Mouse (Mus musculus) lung, postnatal 0 days (tissue): ENCODE measurements around the gene Hap1. TPM values are rescaled to one million over a fixed set of nuclear protein-coding genes. Genes with fewer than 3 reads are reported as not detected.

Experiments used
- ATAC-seq: fragments of 200-750 bp; cut with Nextera tagmentation; 2 replicates; pipeline ENCODE4 v1.8.0; 2017; ENCODE audit warnings: moderate library complexity
- DNase-seq: peaks from one replicate; pipeline ENCODE4 v3.0.0-alpha.2; 2016; ENCODE audit warnings: low spot score
- H3K27ac ChIP-seq: fragments of 300-500 bp; sonication (generic); 2 replicates; pipeline ENCODE4 v1.5.1; 2014; ENCODE audit warnings: antibody characterized with exemption, mild to moderate bottlenecking, low read length, mixed read lengths
- H3K27me3 ChIP-seq: fragments of 300-500 bp; sonication (generic); replicated peaks from 2 replicates; pipeline ENCODE4 v1.6.1; 2014; ENCODE audit warnings: low read length, mixed read lengths; ENCODE audit not compliant: insufficient read depth
- H3K36me3 ChIP-seq: fragments of 300-500 bp; sonication (generic); 2 replicates; pipeline ENCODE4 v1.6.1; 2014; ENCODE audit warnings: low read length, mixed read lengths; ENCODE audit not compliant: insufficient read depth
- H3K4me1 ChIP-seq: fragments of 300-500 bp; sonication (generic); 2 replicates; pipeline ENCODE4 v1.6.1; 2014; ENCODE audit warnings: antibody characterized with exemption, low read depth, low read length, mixed read lengths; ENCODE audit not compliant: insufficient read depth
- H3K4me2 ChIP-seq: fragments of 300-500 bp; sonication (generic); replicated peaks from 2 replicates; pipeline ENCODE4 v1.6.1; 2014; ENCODE audit warnings: low read depth, mild to moderate bottlenecking, low read length, moderate library complexity, mixed read lengths
- H3K4me3 ChIP-seq: fragments of 300-500 bp; sonication (generic); 2 replicates; pipeline ENCODE4 v1.5.1; 2014; ENCODE audit warnings: low read depth, low read length
- H3K9ac ChIP-seq: fragments of 300-500 bp; sonication (generic); replicated peaks from 2 replicates; pipeline ENCODE4 v1.6.1; 2014; ENCODE audit warnings: low read depth, mild to moderate bottlenecking
- H3K9me3 ChIP-seq: fragments of 300-500 bp; sonication (generic); 2 replicates; pipeline ENCODE4 v1.6.1; 2016; ENCODE audit warnings: low read length, mixed read lengths
- CTCF ChIP-seq: IDR thresholded peaks from 2 replicates; pipeline ENCODE4 v1.5.1; 2016; ENCODE audit warnings: antibody characterized with exemption, mild to moderate bottlenecking
- EP300 ChIP-seq: IDR thresholded peaks from 2 replicates; pipeline ENCODE4 v1.6.1; 2016; ENCODE audit warnings: antibody characterized with exemption, mild to moderate bottlenecking, control low read depth
- WGBS: fragments of 180-500 bp; shearing (Covaris S2); extraction: QIAGEN DNeasy Blood & Tissue Kit; methylation state at CpG from one replicate; pipeline ENCODE4 v1.1.7; 2014; 5-methylcytosine and 5-hydroxymethylcytosine counted together
- polyA plus RNA-seq: library from polyadenylated mRNA; unstranded; fragments of >200 nt; fragmentation: Nextera tagmentation; extraction: Ambion mirVana; gene quantifications from 2 replicates; pipeline ENCODE4 v1.2.1, GENCODE M21; 2015

Hap1 gene
- polyA plus RNA-seq, 1 experiment from 2014 or later, result 6.4 TPM

DNA sequence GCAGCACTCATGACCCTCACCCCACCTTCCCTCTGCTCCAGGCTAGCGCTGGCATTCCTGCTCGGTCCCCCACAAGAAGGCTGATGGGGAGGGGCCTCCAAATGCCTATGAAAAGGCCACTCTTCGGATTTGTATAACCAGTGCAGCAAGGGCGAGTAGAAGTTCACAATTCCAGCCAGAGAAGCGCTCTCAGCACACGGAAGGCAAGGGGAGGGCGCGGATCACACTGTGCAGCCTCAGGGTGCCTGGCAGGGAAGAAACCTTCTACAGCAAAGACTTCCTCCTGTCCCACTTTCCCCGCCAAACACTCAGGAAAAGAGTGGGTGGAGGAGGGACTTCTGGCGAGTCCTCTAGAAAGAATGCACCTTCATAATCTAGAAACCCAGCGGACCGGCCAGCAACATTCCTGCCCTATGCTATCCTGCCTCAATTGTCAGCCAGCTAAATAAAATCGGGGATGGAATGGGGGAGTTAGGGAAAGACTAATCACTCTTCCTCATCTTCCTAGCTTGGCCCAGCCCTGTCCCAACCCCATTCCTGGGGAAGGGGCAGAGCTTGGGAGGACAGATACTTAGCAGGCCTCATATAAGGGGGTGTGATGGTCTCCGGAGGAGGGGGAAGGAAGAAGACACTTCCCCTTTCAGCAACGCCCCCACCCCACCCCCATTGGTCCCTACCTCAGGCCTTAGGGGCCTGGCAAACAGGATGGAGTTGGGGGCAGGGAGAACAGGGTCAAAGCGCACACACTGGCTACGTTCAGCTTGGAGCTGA is 40.1 kb upstream of the Hap1 start:
- 19% methylated on average over 17 of the region's 17 CpGs for WGBS
- H3K4me2 ChIP-seq, result peak overlapping the region; percentile 69
- peaks cover 48% of the 10 kb centered on the region for H3K4me1 ChIP-seq
- H3K4me3 ChIP-seq, result peak overlapping the region; percentile 92
- H3K9ac ChIP-seq, result peak overlapping the region; percentile 95
- H3K9me3 ChIP-seq, result no peaks in the 10 kb centered on the region
- H3K36me3 ChIP-seq, result no peaks in the 10 kb centered on the region
- DNase-seq, result peak; percentile 71
- peak overlapping the region; percentile 99 for H3K27ac ChIP-seq
- no peaks in the 10 kb centered on the region for H3K27me3 ChIP-seq
- TF ChIP-seq CTCF (peak; percentile 37), EP300 (peak; percentile 56; the same call in 1 of the 2 replicates)
- no peak for ATAC-seq

DNA sequence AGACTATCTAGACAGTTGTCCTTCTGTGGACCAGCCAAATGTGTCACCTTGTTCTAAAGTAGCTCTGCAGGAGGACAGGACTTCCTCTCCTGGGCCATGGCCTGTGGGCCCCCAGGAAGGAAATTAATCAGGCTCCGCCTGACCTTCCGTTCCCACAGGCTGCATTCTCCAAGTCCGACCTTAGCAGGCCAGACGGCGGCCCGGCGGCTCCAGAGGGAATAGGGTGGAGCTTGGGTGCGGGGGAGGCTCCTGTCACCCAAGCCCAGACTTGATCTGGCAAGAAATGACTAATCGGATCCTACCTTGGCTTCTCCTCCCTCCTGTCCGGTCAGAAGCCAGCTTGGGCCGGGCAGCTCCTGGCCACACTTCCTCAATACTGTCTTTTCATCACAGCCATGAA is 39.3 kb upstream of the Hap1 start:
- ATAC-seq, result peak; percentile 3
- Histone ChIP-seq H3K4me2 (peak overlapping the region; percentile 69), H3K4me1 (peaks cover 56% of the 10 kb centered on the region), H3K27me3 (no peaks in the 10 kb centered on the region), H3K9ac (peak overlapping the region; percentile 95; the same call in 1 of the 2 replicates), H3K4me3 (peak overlapping the region; percentile 92), H3K27ac (peak overlapping the region; percentile 99), H3K36me3 (no peaks in the 10 kb centered on the region), H3K9me3 (no peaks in the 10 kb centered on the region)
- peak; percentile 83 for DNase-seq
- TF ChIP-seq CTCF (no peak), EP300 (peak; percentile 89)
- WGBS, result 14% methylated on average over 11 of the region's 11 CpGs

DNA sequence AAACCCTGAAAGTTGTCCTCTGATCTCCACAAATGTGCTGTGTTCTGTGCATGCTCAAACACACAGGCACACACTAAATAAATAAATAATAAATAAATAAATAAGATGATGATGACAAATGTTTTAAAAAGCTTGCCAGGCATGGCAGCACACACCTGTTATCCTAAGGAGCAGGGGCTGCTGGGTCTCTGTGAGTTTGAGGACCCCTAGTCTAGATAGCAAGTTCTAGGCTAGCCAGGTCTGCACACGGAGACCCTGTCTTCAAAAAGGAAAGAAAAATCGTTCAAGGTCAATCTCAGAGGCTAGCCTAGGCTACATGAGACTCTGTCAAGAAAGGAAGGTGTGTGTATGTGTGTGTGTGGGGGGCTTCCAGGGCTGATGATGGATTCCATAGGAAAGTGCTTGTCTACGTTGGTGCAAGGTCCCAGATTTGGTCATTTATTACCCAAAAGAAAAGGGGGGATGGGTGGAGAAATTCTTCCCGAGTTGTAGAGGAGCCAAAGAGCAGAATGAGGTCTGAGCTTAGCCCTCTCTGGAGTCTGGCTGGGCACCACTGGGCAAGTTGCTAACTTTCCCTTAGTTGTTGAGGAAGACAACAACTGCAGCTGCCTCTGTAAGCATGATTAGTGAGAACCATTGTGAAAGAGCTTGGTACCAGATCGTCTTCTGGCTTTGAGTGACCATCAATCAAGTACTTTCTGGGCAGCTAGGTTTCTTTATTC is 38.6 kb upstream of the Hap1 start:
- Histone ChIP-seq H3K4me1 (peaks cover 59% of the 10 kb centered on the region), H3K27ac (peak overlapping the region; percentile 99), H3K9ac (peak overlapping the region; percentile 95; the same call in 1 of the 2 replicates), H3K4me3 (peak overlapping the region; percentile 92; the same call in 1 of the 2 replicates), H3K36me3 (no peaks in the 10 kb centered on the region), H3K9me3 (no peaks in the 10 kb centered on the region), H3K4me2 (peak overlapping the region; percentile 69), H3K27me3 (no peaks in the 10 kb centered on the region)
- 46% methylated on average over 5 of the region's 5 CpGs for WGBS
- DNase-seq (no peak), ATAC-seq (no peak)
- TF ChIP-seq CTCF (no peak), EP300 (no peak)

DNA sequence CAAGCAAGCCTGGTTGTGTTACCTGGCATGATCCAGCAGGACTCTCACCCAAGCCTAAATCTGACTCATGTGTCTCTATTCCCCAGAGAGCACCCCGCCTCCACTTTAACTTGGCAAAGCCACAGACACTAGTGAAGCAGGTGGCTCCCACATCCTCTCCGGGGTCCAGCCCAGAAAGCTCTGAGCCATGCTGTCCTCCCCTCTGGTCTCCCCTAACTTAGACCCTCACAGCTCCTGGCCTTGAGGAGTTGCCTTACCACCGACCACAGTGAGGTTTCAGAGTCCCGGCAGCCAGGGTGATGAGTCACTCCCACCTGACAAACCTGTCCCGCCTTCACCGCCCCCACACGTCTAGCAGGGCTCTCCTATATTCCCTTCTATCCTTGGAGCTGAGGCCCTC is 37.8 kb upstream of the Hap1 start:
- no peak overlapping the region for H3K4me3 ChIP-seq
- H3K9ac ChIP-seq, result no peak overlapping the region
- TF ChIP-seq CTCF (no peak), EP300 (no peak)
- no peaks in the 10 kb centered on the region for H3K9me3 ChIP-seq
- no peaks in the 10 kb centered on the region for H3K27me3 ChIP-seq
- H3K27ac ChIP-seq, result peak overlapping the region; percentile 62
- H3K4me2 ChIP-seq, result peak overlapping the region; percentile 69; the same call in 1 of the 2 replicates
- peaks cover 66% of the 10 kb centered on the region for H3K4me1 ChIP-seq
- H3K36me3 ChIP-seq, result no peaks in the 10 kb centered on the region
- WGBS, result 46% methylated on average over 7 of the region's 7 CpGs
- DNase-seq (no peak), ATAC-seq (no peak)

DNA sequence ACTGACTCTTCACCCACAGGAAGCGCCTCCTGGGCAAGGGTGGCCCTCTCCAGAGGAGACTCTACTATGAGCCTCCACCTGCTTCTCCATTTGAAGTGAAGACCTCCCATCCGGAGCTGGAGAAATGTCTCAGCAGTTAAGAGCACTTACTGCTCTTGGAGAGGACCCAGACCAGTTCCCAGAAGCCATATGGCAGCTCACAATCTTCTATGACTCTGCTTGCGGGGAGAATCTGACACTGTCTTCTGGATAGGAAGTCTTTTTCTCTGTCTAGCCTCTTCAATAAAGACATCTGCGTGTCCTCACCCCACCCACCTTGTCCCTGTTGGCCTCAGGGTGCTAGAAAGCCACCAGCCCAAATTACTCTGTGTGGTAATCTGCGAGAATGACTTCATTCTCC is 37.0 kb upstream of the Hap1 start:
- 53% methylated on average over 5 of the region's 5 CpGs for WGBS
- Histone ChIP-seq H3K4me2 (peak overlapping the region; percentile 69; the same call in 1 of the 2 replicates), H3K4me3 (no peak overlapping the region), H3K36me3 (no peaks in the 10 kb centered on the region), H3K9ac (no peak overlapping the region), H3K9me3 (no peaks in the 10 kb centered on the region), H3K27me3 (no peaks in the 10 kb centered on the region), H3K27ac (peak overlapping the region; percentile 62), H3K4me1 (peaks cover 71% of the 10 kb centered on the region)
- ATAC-seq (no peak), DNase-seq (peak; percentile 45)
- no peak for TF ChIP-seq CTCF
- TF ChIP-seq EP300, result no peak

DNA sequence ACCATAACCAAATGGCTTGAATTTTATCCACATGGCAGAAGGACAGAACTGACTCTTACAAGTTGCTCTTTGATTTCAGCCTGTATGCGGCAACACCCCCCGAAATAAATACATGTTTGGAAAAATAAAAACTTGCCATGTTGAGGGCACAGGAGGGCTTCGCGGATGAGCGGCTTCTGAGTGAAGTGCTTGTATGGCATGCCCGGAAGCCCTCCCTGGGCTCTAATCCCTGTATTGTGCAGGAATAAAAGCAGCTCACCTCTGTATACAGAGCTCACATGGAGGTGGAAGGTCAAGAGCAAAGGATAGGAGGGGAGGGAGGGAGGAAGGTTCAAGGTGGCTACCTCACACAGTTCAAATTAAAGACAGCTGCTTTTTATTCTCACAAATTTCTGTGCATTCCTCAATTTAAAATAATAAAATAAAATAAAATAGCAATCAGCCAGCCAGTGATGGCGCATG is 36.0 kb upstream of the Hap1 start:
- Histone ChIP-seq H3K27me3 (no peaks in the 10 kb centered on the region), H3K4me1 (peaks cover 80% of the 10 kb centered on the region), H3K9ac (no peak overlapping the region), H3K4me3 (no peak overlapping the region), H3K4me2 (no peak overlapping the region), H3K36me3 (no peaks in the 10 kb centered on the region), H3K27ac (peak overlapping the region; percentile 91), H3K9me3 (no peaks in the 10 kb centered on the region)
- DNase-seq (no peak), ATAC-seq (no peak)
- WGBS, result 89% methylated on average over 7 of the region's 7 CpGs
- TF ChIP-seq EP300, result no peak
- TF ChIP-seq CTCF, result no peak
